8 mouse cellular contexts compared by ENCODE assay signal in the genomic region with DNA sequence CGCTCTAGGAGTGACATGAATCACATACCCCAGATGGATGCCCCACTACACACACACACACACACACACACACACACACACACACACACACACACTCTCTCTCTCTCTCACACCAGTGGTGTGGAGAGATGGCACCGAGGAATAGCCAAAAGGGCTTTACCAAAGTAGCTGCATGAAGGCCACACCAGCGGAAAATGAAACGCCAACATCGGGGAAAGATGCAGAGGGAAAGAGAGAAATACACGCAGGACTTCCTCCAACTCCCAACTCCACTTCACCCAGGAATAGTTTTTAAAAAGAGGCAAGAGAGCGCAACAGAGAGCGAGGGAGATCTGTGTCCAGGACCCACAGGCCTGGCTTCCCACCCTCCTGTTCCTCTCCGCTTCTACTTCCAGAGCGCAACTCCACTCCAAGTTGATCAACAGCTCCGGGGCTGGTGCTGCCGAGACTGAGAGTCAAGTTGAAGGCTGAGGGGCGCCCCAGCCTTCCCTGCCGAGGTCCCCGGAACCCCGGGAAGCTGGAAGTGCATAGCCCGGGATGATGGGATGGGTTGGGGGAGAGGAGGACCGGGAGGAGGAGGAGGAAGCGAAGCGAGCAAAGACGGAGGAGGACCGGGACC.
DNase-seq lines count a peak whose midpoint lies in the region; ATAC-seq and TF ChIP-seq lines count a peak whose summit lies in the region.

No protein-coding gene starts in this region.

- H3K4me1 ChIP-seq in kidney, postnatal 0 days (replicated peaks; ENCODE audit: insufficient read depth, low read length) = peaks cover 4% of the 10 kb centered on the region; the same call in 1 of the 2 replicates
- H3K4me1 ChIP-seq in ES-Bruce4 (ENCODE audit: control insufficient read depth, insufficient read depth, low read length) = peaks cover 5% of the 10 kb centered on the region
- peaks cover 38% of the 10 kb centered on the region for H3K4me1 ChIP-seq in embryonic facial prominence, embryonic 13.5 days
- H3K4me1 ChIP-seq in limb, embryonic 11.5 days (ENCODE audit: control insufficient read depth, insufficient read depth, low read length) = peaks cover 9% of the 10 kb centered on the region; the same call in 1 of the 2 replicates
- peaks cover 46% of the 10 kb centered on the region for H3K4me1 ChIP-seq in neural tube, embryonic 12.5 days

- no peak for TF ChIP-seq EP300 in ES-Bruce4 (IDR thresholded peaks at IDR 0.05; ENCODE audit: insufficient read depth, low read depth, low read length)

- H3K4me3 ChIP-seq in kidney, postnatal 0 days (replicated peaks; ENCODE audit: low read depth, low read length) = peak overlapping the region; percentile 67
- peak overlapping the region; percentile 94 for H3K4me3 ChIP-seq in ES-Bruce4 (ENCODE audit: low read depth, low read length)
- H3K4me3 ChIP-seq in embryonic facial prominence, embryonic 13.5 days = peak overlapping the region; percentile 64
- peak overlapping the region; percentile 61 for H3K4me3 ChIP-seq in limb, embryonic 11.5 days (ENCODE audit: low read depth, low read length)
- H3K4me3 ChIP-seq in neural tube, embryonic 12.5 days = peak overlapping the region; percentile 70

- 6% methylated on average over 17 of the region's 22 CpGs for WGBS in kidney, postnatal 0 days
- WGBS in embryonic facial prominence, embryonic 13.5 days = 2% methylated on average over 19 of the region's 22 CpGs
- 1% methylated on average over 19 of the region's 22 CpGs for WGBS in limb, embryonic 11.5 days
- under 1% methylated on average over 22 of the region's 22 CpGs for WGBS in neural tube, embryonic 12.5 days

- H3K4me2 ChIP-seq in kidney, postnatal 0 days (ENCODE audit: low read length) = peak overlapping the region; percentile 98
- peak overlapping the region; percentile 88 for H3K4me2 ChIP-seq in embryonic facial prominence, embryonic 13.5 days
- H3K4me2 ChIP-seq in limb, embryonic 11.5 days (ENCODE audit: low read depth, severe bottlenecking) = peak overlapping the region; percentile 96
- peak overlapping the region; percentile 75 for H3K4me2 ChIP-seq in neural tube, embryonic 12.5 days (replicated peaks)

- H3K9me3 ChIP-seq in kidney, postnatal 0 days (replicated peaks; ENCODE audit: low read length) = no peaks in the 10 kb centered on the region
- H3K9me3 ChIP-seq in ES-Bruce4 (replicated peaks; ENCODE audit: control insufficient read depth, insufficient read depth, low read length, poor library complexity, severe bottlenecking) = no peaks in the 10 kb centered on the region
- H3K9me3 ChIP-seq in embryonic facial prominence, embryonic 13.5 days = no peaks in the 10 kb centered on the region
- no peaks in the 10 kb centered on the region for H3K9me3 ChIP-seq in limb, embryonic 11.5 days (ENCODE audit: control insufficient read depth, low read length)
- H3K9me3 ChIP-seq in neural tube, embryonic 12.5 days = no peaks in the 10 kb centered on the region

- ATAC-seq in kidney, postnatal 0 days (replicated peaks; ENCODE audit: low FRiP score, low read depth) = no peak; the same call in 1 of the 2 replicates
- peak; percentile 48; the same call in 1 of the 2 replicates for ATAC-seq in embryonic facial prominence, embryonic 13.5 days (ENCODE audit: insufficient number of reproducible peaks, insufficient read depth, low FRiP score, low TSS enrichment, low read depth)
- ATAC-seq in limb, embryonic 11.5 days (ENCODE audit: insufficient number of reproducible peaks, low FRiP score, low TSS enrichment, low read depth) = peak; percentile 44
- ATAC-seq in neural tube, embryonic 12.5 days (ENCODE audit: low FRiP score, low read depth) = peak; percentile 30; the same call in 1 of the 2 replicates

- 0 out of 2 replicates have a peak, but pooled peaks cover 3% of the 10 kb centered on the region for H3K27me3 ChIP-seq in kidney, postnatal 0 days (ENCODE audit: insufficient read depth, low read length)
- H3K27me3 ChIP-seq in ES-Bruce4 (ENCODE audit: control insufficient read depth, insufficient read depth, low read length, poor library complexity, severe bottlenecking) = no peaks in the 10 kb centered on the region
- peaks cover 45% of the 10 kb centered on the region for H3K27me3 ChIP-seq in embryonic facial prominence, embryonic 13.5 days
- peaks cover 17% of the 10 kb centered on the region for H3K27me3 ChIP-seq in limb, embryonic 11.5 days (ENCODE audit: control insufficient read depth, insufficient read depth, low read length)
- H3K27me3 ChIP-seq in neural tube, embryonic 12.5 days (replicated peaks) = no peaks in the 10 kb centered on the region

- H3K27ac ChIP-seq in kidney, postnatal 0 days = peak overlapping the region; percentile 81
- peak overlapping the region; percentile 75 for H3K27ac ChIP-seq in ES-Bruce4 (ENCODE audit: insufficient read depth, low read length)
- peak overlapping the region; percentile 87 for H3K27ac ChIP-seq in embryonic facial prominence, embryonic 13.5 days
- H3K27ac ChIP-seq in limb, embryonic 11.5 days (replicated peaks; ENCODE audit: low read depth, low read length) = peak overlapping the region; percentile 52; the same call in 1 of the 2 replicates
- peak overlapping the region; percentile 77 for H3K27ac ChIP-seq in neural tube, embryonic 12.5 days

- no peak for DNase-seq in kidney, postnatal 0 days (ENCODE audit: low spot score)
- no peak for DNase-seq in kidney, adult 8-10 months
- DNase-seq in limb, embryonic 11.5 days (ENCODE audit: low spot score) = no peak
- DNase-seq in yolk sac, embryonic 10.5 days (ENCODE audit: low spot score) = no peak
- no peak for DNase-seq in frontal cortex, postnatal 25 days (ENCODE audit: low spot score in 2 of 2)

- no peaks in the 10 kb centered on the region for H3K36me3 ChIP-seq in kidney, postnatal 0 days (ENCODE audit: insufficient read depth, low read length)
- no peaks in the 10 kb centered on the region for H3K36me3 ChIP-seq in ES-Bruce4 (ENCODE audit: control insufficient read depth, insufficient read depth, low read length, poor library complexity, severe bottlenecking)
- no peaks in the 10 kb centered on the region for H3K36me3 ChIP-seq in embryonic facial prominence, embryonic 13.5 days
- no peaks in the 10 kb centered on the region for H3K36me3 ChIP-seq in limb, embryonic 11.5 days (ENCODE audit: control insufficient read depth, insufficient read depth, low read length)
- no peaks in the 10 kb centered on the region for H3K36me3 ChIP-seq in neural tube, embryonic 12.5 days

- no peak for TF ChIP-seq CTCF in kidney, postnatal 0 days (IDR thresholded peaks at IDR 0.05; ENCODE audit: low read depth)
- TF ChIP-seq CTCF in ES-Bruce4 (IDR thresholded peaks at IDR 0.05; ENCODE audit: low read depth, low read length) = no peak

- TF ChIP-seq POLR2A in ES-Bruce4 (IDR thresholded peaks at IDR 0.05; ENCODE audit: insufficient read depth, low read length) = no peak

- H3K9ac ChIP-seq in kidney, postnatal 0 days (ENCODE audit: low read depth, low read length) = peak overlapping the region; percentile 75
- peak overlapping the region; percentile 84 for H3K9ac ChIP-seq in ES-Bruce4 (ENCODE audit: low read depth, poor library complexity, severe bottlenecking)
- H3K9ac ChIP-seq in embryonic facial prominence, embryonic 13.5 days = peak overlapping the region; percentile 81
- peak overlapping the region; percentile 79 for H3K9ac ChIP-seq in limb, embryonic 11.5 days (ENCODE audit: low read length)
- H3K9ac ChIP-seq in neural tube, embryonic 12.5 days = peak overlapping the region; percentile 83
